Mouse (Mus musculus) neutrophil, adult 83 days (primary cell): Measurements from ENCODE around the gene Epha4. TPM values are rescaled to one million over a fixed set of nuclear protein-coding genes. Genes with fewer than 3 reads are reported as not detected.

Source experiments
- total RNA-seq, 2 experiments: library from RNA; stranded (reverse); gene quantifications; one replicate each; pipeline ENCODE4 v1.2.4; 2023

Epha4 gene
- 1 to 10 TPM; 1.3 to 1.9 TPM for total RNA-seq

DNA sequence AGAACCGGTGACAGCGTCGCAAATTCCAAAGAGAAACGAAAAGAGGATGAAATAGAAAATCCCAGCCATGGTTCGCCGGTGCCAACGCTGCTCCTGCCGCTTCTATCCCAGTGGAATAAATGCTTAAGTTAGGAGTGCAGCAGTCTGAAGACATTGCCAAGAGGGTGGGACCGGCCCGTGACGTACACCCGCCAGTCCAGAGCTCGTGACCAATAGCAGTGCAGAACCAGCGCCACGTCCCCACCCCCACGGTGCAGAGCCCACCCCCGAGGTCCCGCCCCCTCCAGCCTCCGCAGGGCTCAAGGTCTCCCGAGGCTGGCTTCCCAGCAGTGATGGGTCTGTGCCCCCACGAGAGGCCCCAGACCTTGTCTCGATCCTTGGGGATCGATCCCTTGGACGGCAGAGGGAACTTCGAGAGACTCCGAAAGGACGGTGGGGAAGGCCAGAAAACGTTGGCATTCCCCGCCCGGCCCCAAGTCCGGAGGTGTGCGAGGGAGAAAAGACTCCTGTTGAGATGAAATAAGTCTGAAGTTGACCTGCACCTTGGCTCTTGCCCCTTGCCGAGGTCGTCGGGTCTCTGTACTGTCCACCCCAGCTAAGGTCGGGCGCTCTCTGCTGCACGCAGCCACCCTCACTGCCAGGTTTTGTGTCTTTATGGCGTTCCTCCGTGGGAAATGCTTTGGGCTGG, at the start of gene Epha4:
Gene Epha4, minus strand, starts transcription at position 126 of the 688 bp plus-strand sequence.

